Mouse (Mus musculus) CH12F3 (cell line): ENCODE measurements around the gene Morf4l1.
"Not testable (repeated sequence)": the region's sequence is repeated elsewhere in the genome, so short reads cannot be mapped to it uniquely, and the experiment has no call there.

Source experiments
- in situ Hi-C: fragments of 300-500 bp; cut with MboI; formaldehyde crosslinking; loops from 2 replicates; pipeline ENCODE4 v1.14.3; 2020; ENCODE audit warnings: low sequenced_read_pairs

Gene Morf4l1

DNA sequence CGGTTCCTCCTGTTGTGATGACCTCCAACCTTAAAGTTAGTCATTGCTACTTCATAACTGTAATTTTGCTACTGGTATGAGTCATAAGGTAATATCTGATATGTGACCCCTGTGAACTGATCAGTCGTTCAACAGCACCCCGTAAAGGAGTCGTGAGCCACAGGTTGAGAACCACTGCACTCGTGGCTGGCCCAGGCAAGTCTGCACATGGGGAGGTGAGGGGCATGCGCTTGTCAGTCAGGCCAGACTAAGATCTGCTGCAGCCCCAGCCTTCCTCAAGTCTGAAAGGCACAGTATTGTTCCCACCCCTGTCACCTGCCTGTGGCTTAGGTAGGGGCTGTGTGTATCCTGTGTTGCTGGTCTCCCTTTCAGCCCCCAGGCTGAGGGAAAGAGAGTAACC, 45.8 kb downstream of the Morf4l1 start:
- in situ Hi-C loops, result no loop called here

DNA sequence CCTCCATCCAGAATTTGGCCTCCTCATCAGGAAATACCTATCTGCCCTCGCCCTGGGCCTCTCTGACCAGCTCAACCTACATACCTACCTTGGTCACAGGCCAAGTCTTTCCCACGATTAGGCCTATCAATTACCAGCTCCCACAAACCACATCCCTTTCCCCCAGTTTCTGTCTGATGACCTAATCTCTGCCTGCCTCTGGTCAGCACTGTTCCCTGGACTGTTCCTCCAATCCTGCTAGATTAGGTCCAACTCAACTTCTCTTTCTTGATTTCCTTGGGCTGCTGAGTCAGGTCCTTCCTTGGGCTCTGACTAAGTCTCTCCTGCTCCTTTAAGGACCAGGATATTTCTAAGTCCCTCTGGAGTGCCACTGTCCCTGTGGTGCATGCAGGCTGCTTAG, 47.2 kb downstream of the Morf4l1 start:
- in situ Hi-C loops, result no loop called here

DNA sequence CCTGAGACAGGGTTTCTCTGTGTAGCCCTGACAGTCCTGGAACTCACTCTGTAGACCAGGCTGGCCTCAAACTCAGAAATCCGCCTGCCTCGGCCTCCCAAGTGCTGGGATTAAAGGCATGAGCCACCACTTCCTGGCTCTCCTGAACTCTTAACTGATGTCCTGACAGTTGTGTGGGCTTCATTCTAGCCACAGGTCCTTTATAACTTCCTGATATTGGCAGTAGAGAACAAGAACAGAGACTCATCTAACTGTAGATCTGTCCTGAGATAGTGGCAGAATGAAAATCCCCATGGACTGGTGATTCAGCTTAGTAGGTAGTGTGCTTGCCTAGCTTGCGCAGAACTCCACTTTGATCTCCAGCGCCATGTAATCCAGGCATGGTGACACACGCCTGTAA, 53.6 kb downstream of the Morf4l1 start:
- in situ Hi-C loops, result not testable (repeated sequence)

DNA sequence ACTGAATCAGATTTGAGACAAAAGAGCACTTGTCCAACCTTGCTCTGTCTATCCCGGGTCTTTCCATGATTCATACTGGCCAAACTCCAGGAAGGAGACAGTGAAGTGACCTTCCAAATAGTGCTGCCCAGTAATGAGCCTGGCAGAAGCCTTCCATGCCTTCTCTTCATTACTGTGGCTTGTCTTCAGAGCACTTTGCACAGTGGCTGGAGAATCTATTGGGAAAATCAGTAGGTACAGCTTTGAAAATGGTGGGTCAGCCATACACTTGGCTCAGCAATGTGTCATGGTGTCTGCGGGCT, 54.0 kb downstream of the Morf4l1 start:
- in situ Hi-C loops, result no loop called here

DNA sequence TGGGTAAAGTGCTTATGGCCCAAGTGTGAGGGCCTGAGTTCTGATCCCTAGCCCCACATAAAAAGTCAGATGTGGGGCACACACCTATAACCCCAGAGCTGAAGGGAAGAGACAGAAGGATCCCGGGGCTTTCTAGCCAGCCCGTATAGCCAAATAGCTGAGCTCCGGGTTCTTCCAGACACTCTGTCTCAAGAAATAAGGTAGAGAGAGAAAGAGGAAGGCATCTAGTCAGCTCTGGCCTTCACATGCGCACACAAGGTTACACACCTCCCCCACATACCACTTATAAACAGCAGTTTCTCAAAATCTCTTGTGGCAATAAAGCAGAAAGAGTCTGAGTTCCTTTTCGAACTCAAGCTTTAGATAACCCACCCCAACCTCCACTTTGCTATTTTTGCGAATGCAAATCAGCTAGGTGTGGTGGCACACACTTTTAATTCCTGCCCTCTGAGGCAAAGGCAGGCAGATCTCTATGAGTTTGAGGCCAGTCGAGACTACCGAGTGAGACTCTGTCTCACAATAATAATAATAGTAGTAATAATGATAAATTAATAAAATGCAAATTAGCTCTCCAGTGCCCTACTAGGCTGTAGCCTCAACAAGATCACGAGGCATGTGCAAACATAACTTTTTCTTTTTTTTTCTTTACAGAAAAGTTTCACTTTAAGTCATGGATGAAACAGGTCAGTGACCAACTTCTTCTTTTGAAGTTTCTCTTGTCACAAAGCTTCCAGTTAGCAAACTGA, 54.6 kb downstream of the Morf4l1 start:
- in situ Hi-C loops, result no loop called here

DNA sequence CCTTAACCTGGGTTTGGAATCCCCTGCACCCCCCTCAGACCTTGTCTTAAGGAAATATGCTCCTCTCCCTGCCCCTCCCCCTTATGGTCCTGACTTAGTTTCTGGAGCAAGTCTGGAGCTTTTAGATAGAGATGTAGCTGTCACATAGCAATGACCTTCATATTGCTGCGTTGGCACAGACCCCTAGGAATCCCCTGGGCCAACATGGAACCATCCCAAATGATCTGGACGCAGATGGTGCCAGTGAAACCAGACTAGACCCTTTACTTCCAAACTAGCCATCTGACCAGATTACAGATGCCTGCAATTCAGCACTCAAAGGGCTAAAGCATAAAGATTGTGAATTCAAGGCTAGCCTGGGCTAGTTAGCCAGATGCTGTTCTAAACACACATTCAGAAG, 57.9 kb downstream of the Morf4l1 start:
- in situ Hi-C loops, result no loop called here

DNA sequence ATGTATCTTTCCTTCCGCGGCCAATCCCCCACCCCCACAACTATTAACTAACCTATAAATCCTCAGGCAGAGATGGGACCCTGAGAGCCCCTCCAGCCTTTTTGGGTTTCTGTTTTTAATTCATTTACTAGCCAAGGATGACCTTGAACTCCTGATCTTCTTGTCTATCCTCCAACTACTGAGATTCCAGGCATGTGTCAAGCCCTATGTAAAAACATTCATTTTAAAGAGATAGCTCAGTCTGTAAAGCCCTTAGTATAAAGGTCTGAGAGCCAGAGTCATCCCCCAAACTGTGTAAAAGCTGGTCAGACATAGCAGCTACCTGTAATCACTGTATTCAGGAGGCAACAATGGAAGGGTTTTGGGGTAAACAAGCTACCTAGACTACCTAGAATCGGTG, 58.7 kb downstream of the Morf4l1 start:
- in situ Hi-C loops, result no loop called here

DNA sequence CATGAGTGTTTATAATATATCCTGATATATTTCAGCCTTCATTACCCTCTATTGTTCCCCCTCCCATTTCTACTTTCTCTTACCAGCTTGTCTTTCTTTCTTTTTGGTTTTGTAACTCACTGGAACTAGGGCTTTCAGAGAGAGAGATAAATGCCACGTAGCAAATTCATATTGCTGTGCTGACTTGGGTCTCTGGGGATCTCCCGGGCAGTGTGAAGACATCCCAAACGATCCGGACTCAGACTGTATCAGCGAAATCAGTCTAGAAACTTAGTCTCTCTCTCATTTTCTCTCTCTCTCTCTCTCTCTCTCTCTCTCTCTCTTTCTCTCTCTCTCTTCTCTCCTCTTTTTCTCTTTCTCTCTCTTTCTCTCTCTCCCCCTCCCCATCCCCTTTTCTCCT, 59.2 kb downstream of the Morf4l1 start:
- in situ Hi-C loops, result no loop called here

DNA sequence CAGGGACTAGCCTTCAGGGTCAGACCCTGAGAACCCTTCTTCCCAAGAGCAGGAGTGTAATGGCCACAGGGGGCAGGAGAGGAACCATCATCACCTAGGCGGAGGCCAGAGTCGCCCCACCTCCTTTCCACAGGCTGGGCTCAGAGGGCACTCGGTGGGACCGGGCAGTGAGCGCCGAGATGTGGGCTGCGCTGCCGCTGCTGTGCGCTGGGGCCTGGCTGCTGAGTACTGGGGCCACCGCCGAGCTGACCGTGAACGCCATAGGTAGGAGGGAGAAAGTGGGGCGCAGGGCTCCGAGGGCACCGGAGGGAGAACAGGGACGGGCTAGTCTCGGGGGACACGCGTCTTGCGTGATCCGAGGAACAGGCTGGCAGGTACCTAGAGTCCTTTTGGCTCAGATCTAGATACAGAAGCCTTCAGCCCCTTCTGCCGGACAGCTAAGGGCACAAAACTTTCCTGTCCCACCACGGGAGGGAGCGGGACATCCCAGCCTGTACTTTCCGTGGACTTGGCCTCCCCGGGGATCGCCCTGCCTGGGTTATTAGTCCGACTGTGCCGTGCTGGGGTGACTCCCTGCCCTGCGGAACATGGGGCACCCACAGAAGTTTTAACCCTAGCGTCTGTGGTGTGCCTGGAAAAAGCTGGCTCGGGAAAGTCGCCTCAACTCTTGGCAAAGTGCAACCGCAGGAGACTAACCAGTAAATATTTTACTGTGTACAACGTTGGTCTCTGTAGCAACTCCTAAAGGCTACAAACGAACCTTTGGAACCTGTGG, 60.0 kb downstream of the Morf4l1 start:
- in situ Hi-C loops, result no loop called here

DNA sequence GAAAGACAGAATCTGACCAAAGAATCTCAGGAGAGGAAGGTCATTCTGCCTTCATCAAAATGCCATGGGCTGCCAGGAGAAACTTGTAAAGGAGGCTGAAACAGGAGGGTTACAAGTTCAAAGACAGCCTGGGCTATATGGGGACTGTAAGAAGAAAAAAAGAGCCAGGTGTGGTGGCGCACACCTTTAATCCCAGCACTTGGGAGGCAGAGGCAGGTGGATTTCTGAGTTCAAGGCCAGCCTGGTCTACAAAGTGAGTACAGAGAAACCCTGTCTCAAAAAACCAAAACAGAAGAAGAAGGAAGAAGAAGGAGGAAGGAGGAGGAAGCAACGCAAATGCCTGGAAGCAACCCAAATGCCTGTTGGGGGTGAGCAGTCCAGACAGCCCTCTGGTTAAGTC, 60.7 kb downstream of the Morf4l1 start, which contains the start of gene Ctsh:
Gene Ctsh (plus strand): TSS at position 301 of the 400 bp plus-strand sequence.
- in situ Hi-C loops, result no loop called here

DNA sequence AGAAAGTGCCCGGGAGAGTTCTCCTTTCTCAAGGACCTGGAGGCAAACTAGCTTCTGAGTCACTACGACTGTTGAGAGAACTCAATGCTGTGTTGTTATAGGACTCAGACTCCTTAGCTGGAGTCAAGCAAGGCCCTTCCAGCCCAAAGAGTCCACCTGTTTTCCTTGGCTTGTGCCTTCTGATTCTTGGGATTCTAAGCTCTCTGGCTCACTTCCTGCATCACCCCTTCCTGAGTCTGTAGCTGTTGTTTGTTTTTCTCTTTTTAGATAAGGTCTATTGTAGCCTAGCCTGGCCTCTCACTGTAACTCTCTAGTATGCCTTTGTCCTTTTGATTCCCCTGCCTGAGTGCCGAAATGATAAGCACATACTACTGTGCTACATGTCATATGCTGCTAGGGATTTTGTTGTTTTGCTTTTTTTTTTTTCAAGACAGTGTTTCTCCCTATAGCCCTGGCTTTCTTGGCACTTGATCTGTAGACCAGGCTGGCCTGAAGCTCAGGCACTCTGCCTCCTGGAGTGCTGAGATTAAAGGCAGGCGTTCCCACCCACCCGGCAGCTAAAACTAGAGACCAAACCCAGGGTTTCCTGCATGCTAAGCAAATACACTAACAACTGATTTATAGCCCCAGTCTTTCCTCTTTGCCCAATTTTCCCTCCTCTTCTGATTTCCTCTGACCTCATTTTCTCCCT, 66.5 kb downstream of the Morf4l1 start:
- in situ Hi-C loops, result no loop called here

DNA sequence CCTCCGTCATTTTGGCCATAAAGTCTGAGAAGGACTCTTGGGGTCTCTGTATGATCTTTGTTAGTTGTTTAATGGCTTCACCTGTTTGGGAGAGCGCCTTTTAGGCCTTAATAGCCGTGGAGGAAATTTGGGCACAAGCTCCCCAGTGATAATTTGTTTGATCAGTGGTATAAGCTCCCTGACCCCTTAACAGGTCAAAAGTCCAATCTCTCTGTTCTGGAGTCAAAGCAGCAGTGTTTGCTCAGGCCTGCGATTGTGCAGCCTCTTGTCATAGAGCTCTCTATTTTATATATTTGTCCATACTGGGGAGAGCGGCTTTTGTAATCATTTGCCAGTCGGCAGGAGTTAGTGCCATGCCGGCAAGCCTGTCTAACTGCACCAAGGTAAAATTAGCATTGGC, 69.4 kb downstream of the Morf4l1 start:
- in situ Hi-C loops, result no loop called here

DNA sequence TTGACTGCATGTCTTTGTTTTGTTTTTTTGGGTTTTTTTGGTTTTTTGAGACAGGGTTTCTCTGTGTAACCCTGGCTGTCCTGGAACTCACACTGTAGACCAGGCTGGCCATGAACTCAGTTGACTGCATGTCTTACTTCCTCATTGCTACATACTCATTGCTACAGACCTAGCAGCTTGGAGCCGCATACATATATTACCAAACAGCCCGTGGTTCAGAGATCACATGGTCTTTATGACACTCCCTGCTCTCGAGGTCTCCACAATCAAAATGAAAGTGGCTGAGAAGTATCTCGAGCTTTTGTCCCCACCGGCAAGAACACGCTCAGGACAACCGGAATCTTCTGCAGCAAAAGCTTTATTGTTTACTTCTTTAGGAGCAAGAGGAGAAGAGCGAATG, 71.7 kb downstream of the Morf4l1 start:
- in situ Hi-C loops, result not testable (repeated sequence)
